Mouse (Mus musculus) lung, postnatal 10 days (tissue): ENCODE results near the gene Rars.
"Not testable (repeated sequence)": the region's sequence is repeated elsewhere in the genome, so short reads cannot be mapped to it uniquely, and the experiment has no call there.

Experiments used
- DNase-seq: peaks from one replicate; pipeline ENCODE4 v3.0.0; 2021

The Rars gene

GRCm38 (mm10) chr11:35834022-35834760 lies at the start of gene Rars:
Gene Rars (minus strand): TSS chr11:35834506.
- peak; percentile 96 for DNase-seq

GRCm38 (mm10) chr11:35882777-35883176 lies 48.5 kb upstream of the Rars start:
- DNase-seq, result no peak

GRCm38 (mm10) chr11:35878559-35878897 lies 44.2 kb upstream of the Rars start:
- DNase-seq, result no peak

GRCm38 (mm10) chr11:35877651-35878558 lies 43.6 kb upstream of the Rars start:
- no peak for DNase-seq

GRCm38 (mm10) chr11:35873624-35874244 lies 39.4 kb upstream of the Rars start:
- no peak for DNase-seq

GRCm38 (mm10) chr11:35870961-35871360 lies 36.7 kb upstream of the Rars start:
- DNase-seq, result no peak

- no peak for DNase-seq
Measured at GRCm38 (mm10) chr11:35866140-35866539, 31.8 kb upstream of the Rars start.

- no peak for DNase-seq
Measured at GRCm38 (mm10) chr11:35864981-35865604, 30.8 kb upstream of the Rars start.

GRCm38 (mm10) chr11:35863653-35864052 lies 29.3 kb upstream of the Rars start:
- no peak for DNase-seq

GRCm38 (mm10) chr11:35857395-35858067 lies 23.2 kb upstream of the Rars start:
- DNase-seq, result no peak

- DNase-seq, result no peak
Measured at GRCm38 (mm10) chr11:35856359-35857040, 22.2 kb upstream of the Rars start.

- DNase-seq, result no peak
Measured at GRCm38 (mm10) chr11:35855567-35855966, 21.3 kb upstream of the Rars start.

GRCm38 (mm10) chr11:35854941-35855340 lies 20.6 kb upstream of the Rars start:
- no peak for DNase-seq

GRCm38 (mm10) chr11:35853651-35854050 lies 19.3 kb upstream of the Rars start:
- DNase-seq, result no peak

- peak; percentile 35 for DNase-seq
Measured at GRCm38 (mm10) chr11:35852731-35853130, 18.4 kb upstream of the Rars start.

GRCm38 (mm10) chr11:35844299-35844698 lies 10.0 kb upstream of the Rars start:
- no peak for DNase-seq

GRCm38 (mm10) chr11:35842560-35842959 lies 8.3 kb upstream of the Rars start:
- DNase-seq, result not testable (repeated sequence)

- DNase-seq, result no peak
Measured at GRCm38 (mm10) chr11:35841738-35842325, 7.5 kb upstream of the Rars start.

- DNase-seq, result not testable (repeated sequence)
Measured at GRCm38 (mm10) chr11:35840806-35841205, 6.5 kb upstream of the Rars start.

- DNase-seq, result no peak
Measured at GRCm38 (mm10) chr11:35840282-35840681, 6.0 kb upstream of the Rars start.
